Mouse (Mus musculus) embryonic facial prominence, embryonic 15.5 days (tissue): ENCODE results near the gene Fto. TPM values are rescaled to one million over a fixed set of nuclear protein-coding genes. Genes with fewer than 3 reads are reported as not detected.

Source experiments
- ATAC-seq: fragments of 200-750 bp; cut with Nextera tagmentation; 2 replicates; pipeline ENCODE4 v1.8.0; 2017; ENCODE audit warnings: low read depth, moderate TSS enrichment; ENCODE audit not compliant: insufficient number of reproducible peaks, low FRiP score, low TSS enrichment
- H3K27ac ChIP-seq: fragments of 300-500 bp; sonication (generic); replicated peaks from 2 replicates; pipeline ENCODE4 v1.5.1; 2015; ENCODE audit warnings: mild to moderate bottlenecking, inconsistent platforms
- H3K27me3 ChIP-seq: fragments of 300-500 bp; sonication (generic); 2 replicates; pipeline ENCODE4 v1.6.1; 2015; ENCODE audit warnings: inconsistent platforms
- H3K36me3 ChIP-seq: fragments of 300-500 bp; sonication (generic); 2 replicates; pipeline ENCODE4 v1.6.1; 2015; ENCODE audit warnings: mild to moderate bottlenecking, inconsistent platforms
- H3K4me1 ChIP-seq: fragments of 300-500 bp; sonication (generic); 2 replicates; pipeline ENCODE4 v1.6.1; 2015; ENCODE audit warnings: inconsistent platforms
- H3K4me2 ChIP-seq: fragments of 300-500 bp; sonication (generic); replicated peaks from 2 replicates; pipeline ENCODE4 v1.6.1; 2015; ENCODE audit warnings: mild to moderate bottlenecking, inconsistent platforms
- H3K4me3 ChIP-seq: fragments of 300-500 bp; sonication (generic); replicated peaks from 2 replicates; pipeline ENCODE4 v1.5.1; 2015; ENCODE audit warnings: mild to moderate bottlenecking, inconsistent platforms
- H3K9ac ChIP-seq: fragments of 300-500 bp; sonication (generic); 2 replicates; pipeline ENCODE4 v1.6.1; 2015; ENCODE audit warnings: inconsistent platforms
- H3K9me3 ChIP-seq: fragments of 300-500 bp; sonication (generic); replicated peaks from 2 replicates; pipeline ENCODE4 v1.6.1; 2016; ENCODE audit warnings: inconsistent platforms
- WGBS: fragments of 180-500 bp; shearing (Covaris S2); methylation state at CpG from one replicate; pipeline ENCODE4 v1.1.7; 2015; 5-methylcytosine and 5-hydroxymethylcytosine counted together
- polyA plus RNA-seq: library from polyadenylated mRNA; unstranded; fragments of >200 nt; fragmentation: Nextera tagmentation; extraction: Ambion mirVana; gene quantifications from 2 replicates; pipeline ENCODE4 v1.2.1, GENCODE M21; 2015

The Fto gene
- polyA plus RNA-seq, 1 experiment from 2014 or later: 111 TPM

DNA sequence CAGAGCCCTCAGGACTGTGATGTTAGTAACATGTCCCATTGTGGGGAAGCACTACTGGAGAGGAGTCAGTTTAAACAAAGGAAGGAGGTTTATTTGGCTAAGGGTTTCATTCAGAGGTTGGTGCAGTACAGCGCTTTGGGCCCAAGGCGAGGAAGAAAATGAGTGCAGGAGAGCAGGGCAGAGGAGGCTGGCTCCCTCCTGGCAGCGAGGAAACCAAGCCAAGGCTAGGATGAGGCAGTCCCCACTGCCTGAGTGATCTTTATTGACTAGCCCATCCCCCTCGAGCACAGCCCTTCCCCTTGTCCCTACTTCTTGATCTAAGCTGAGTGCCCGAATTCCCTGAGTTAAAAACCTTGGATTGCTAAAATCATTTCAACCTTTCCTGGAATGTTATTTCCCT, 189.5 kb downstream of the Fto start:
- 49% methylated on average over 5 of the region's 5 CpGs for WGBS
- no peaks in the 10 kb centered on the region for H3K36me3 ChIP-seq
- no peaks in the 10 kb centered on the region for H3K27me3 ChIP-seq
- no peak overlapping the region for H3K4me2 ChIP-seq
- H3K27ac ChIP-seq: no peak overlapping the region
- ATAC-seq: no peak
- H3K4me3 ChIP-seq: no peak overlapping the region
- no peak overlapping the region for H3K9ac ChIP-seq
- peaks cover 31% of the 10 kb centered on the region for H3K4me1 ChIP-seq
- H3K9me3 ChIP-seq: no peaks in the 10 kb centered on the region

DNA sequence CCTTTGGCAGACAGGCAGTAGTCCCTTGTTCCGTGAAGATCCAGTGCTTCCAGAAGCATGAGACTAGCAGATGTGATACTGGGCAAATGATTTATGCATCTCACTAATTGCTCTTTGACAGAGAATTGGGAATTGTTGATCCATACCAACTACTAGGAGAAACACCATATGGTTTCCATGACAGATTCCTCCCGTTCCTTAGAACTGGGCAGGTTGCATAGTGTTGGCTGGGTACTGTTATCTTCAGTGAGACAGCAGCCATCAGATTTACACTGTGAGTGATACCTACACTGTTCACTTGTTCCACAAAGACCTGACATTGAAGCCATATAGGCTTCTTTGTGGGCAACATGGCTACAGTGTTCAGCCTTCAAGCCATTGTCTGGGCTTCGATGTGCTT, 191.0 kb downstream of the Fto start:
- no peak for ATAC-seq
- WGBS: 83% methylated on average over 3 of the region's 3 CpGs
- Histone ChIP-seq H3K4me2 (no peak overlapping the region), H3K27ac (no peak overlapping the region), H3K4me3 (no peak overlapping the region), H3K36me3 (no peaks in the 10 kb centered on the region), H3K4me1 (peaks cover 42% of the 10 kb centered on the region), H3K27me3 (no peaks in the 10 kb centered on the region), H3K9me3 (no peaks in the 10 kb centered on the region), H3K9ac (no peak overlapping the region)

DNA sequence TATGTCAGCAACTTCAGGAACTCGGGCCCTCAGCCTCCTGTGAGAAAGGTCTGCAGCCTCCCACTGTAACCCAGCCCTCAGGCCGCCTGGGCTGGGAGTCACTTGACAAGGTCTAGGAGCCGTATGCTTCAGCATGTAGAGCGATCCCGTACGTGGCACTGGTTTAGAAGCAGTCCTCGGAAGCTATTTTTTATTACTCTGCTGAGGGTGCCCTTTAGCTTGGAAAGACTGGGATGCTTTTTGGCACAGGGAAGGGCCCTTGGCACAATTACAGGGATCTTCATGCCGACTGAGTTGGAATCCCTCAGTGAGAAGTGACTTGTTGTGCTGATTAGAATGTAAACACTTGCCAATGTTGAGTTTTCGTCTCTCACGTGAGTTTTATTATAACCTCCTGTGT, 191.6 kb downstream of the Fto start:
- peaks cover 45% of the 10 kb centered on the region for H3K4me1 ChIP-seq
- no peaks in the 10 kb centered on the region for H3K36me3 ChIP-seq
- H3K27me3 ChIP-seq: no peaks in the 10 kb centered on the region
- no peak for ATAC-seq
- no peak overlapping the region for H3K4me3 ChIP-seq
- no peaks in the 10 kb centered on the region for H3K9me3 ChIP-seq
- H3K27ac ChIP-seq: no peak overlapping the region
- 45% methylated on average over 10 of the region's 10 CpGs for WGBS
- no peak overlapping the region for H3K9ac ChIP-seq
- H3K4me2 ChIP-seq: no peak overlapping the region

DNA sequence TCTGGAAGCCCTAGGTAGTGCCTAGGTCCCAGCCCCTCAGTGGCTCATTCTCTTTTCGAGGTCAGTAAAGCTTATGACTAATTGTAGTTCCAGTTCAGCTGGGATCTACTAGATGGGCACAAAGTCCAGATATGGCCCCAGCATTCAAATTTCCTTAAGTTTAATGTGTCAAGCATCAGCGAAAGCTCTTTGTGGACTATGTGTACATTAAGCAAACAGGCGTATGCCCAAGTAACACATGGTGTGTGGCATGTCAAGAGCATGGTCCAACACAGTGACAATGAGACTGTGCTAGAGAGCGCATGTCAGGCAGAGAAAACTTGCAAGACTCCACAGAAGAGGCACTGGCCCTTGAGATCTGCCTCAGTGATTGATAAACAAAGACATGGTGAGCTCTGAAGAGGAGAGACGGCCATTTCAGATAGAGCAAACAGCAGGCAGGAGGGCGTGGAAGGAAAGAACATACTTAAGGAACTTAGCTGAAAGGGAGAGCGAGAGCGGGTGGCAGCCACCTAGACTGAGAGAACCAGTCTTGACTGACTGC, 192.2 kb downstream of the Fto start:
- 80% methylated on average over 8 of the region's 8 CpGs for WGBS
- Histone ChIP-seq H3K36me3 (no peaks in the 10 kb centered on the region), H3K4me2 (no peak overlapping the region), H3K9ac (no peak overlapping the region), H3K4me3 (no peak overlapping the region), H3K4me1 (peaks cover 51% of the 10 kb centered on the region), H3K27ac (no peak overlapping the region), H3K9me3 (no peaks in the 10 kb centered on the region), H3K27me3 (no peaks in the 10 kb centered on the region)
- ATAC-seq: no peak

DNA sequence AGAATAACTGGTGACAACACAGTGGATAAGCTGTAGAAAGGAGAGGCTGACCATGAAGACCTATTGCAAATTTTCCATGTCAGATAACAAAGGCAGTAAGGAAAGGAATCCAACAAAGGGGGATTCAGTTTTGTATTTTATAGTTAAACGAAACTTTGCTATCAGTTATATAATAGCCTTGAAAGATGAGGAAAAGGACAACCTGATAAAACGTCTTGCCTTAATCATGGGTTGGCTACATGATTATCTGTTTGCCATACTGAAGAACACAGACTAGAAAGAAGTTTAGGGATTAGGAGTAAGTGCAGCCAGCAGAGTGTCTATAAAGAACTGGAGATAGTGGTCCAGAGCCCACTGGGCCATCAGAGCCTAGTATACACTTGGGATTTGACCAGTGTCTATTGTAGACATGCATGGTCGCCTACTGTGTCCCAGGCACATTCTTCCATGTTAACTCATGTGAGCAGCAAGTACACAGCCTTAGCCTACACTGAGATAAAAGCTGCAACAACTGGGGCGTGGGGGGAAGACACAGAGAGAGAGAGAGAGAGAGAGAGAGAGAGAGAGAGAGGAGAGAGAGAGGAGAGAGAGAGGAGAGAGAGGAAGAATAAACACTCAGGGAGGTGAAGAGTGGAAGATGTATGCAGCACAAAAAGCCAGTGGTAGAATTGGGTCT, 192.8 kb downstream of the Fto start:
- Histone ChIP-seq H3K27ac (no peak overlapping the region), H3K9ac (no peak overlapping the region), H3K4me1 (peaks cover 56% of the 10 kb centered on the region), H3K27me3 (no peaks in the 10 kb centered on the region), H3K4me2 (no peak overlapping the region), H3K36me3 (no peaks in the 10 kb centered on the region), H3K4me3 (no peak overlapping the region), H3K9me3 (no peaks in the 10 kb centered on the region)
- 68% methylated on average over 4 of the region's 4 CpGs for WGBS
- no peak for ATAC-seq

DNA sequence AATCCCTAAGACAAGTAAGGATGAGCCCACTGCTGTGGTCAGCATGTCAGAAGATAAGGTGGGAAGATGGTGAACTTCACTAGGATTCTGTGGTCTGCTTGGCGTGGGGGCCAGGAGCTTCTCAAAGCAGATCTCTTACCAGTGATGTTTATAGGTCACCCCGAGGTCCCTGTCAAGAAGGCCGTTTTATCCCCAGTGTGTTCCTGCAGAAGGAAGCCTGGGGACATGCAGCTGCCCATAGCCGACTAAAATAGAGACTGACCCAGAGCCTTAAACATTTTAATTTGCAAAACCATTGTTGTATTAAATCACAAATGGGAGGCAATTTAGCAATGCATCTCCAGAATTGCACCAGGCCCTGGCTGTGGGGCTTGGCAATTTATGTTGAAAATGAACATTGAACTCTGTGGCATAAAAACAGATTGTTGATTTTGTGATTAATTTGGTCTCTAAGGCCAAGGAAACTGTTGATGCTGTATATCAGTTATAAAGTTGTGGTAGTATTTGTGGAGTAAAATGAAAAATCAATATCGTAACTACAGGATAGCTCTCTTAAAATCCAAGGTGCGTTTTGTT, 193.4 kb downstream of the Fto start:
- H3K9me3 ChIP-seq: no peaks in the 10 kb centered on the region
- no peak for ATAC-seq
- no peak overlapping the region for H3K4me2 ChIP-seq
- 69% methylated on average over 6 of the region's 6 CpGs for WGBS
- H3K27ac ChIP-seq: no peak overlapping the region
- peaks cover 56% of the 10 kb centered on the region for H3K4me1 ChIP-seq
- no peak overlapping the region for H3K4me3 ChIP-seq
- H3K36me3 ChIP-seq: no peaks in the 10 kb centered on the region
- H3K27me3 ChIP-seq: no peaks in the 10 kb centered on the region
- no peak overlapping the region for H3K9ac ChIP-seq

DNA sequence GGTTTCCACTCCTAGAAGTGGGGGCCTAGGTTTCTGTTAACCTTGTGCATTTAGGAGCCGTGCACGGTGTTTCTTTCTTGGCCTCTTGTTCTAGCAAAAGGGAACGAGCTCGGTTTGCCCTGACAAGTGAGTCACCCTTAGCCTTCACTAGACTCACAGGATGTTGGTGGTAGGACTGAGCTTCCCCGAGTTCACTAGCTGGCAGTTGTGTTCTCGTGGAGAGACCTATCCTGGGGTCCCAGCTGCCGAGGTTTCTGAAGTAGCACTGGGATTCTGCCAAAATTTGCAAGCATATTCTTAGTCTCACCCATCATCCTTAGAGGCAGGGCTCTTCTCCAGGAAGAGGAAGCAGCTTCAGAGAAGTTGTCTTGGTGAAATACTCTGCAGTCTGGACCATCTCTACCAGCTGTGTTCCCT, 194.4 kb downstream of the Fto start:
- Histone ChIP-seq H3K4me3 (no peak overlapping the region), H3K9me3 (no peaks in the 10 kb centered on the region), H3K27me3 (no peaks in the 10 kb centered on the region), H3K4me2 (no peak overlapping the region), H3K4me1 (peaks cover 50% of the 10 kb centered on the region), H3K36me3 (no peaks in the 10 kb centered on the region), H3K27ac (peak overlapping the region; percentile 44; the same call in 1 of the 2 replicates), H3K9ac (no peak overlapping the region)
- ATAC-seq: no peak
- 47% methylated on average over 7 of the region's 7 CpGs for WGBS

DNA sequence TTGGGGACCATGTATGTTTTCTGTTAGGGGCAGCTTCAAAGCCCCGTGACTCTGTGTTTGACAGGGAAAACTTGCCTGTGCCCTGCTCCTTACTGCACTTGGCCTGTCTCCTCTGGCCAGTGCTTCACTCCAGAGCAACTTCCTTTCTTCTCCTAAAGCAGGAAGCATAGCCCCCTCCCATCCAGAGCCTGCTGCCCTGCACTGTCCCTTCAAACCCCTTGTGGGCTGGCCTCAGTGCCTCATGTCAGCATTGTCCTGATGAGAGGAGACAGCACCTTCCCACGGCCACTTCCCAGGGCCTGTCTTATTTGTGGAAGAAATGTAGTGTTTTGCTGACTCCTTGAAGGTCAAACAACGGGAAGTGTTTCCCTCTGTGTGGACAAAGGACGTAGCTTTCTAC, 195.0 kb downstream of the Fto start:
- WGBS: 70% methylated on average over 4 of the region's 4 CpGs
- peaks cover 46% of the 10 kb centered on the region for H3K4me1 ChIP-seq
- H3K36me3 ChIP-seq: no peaks in the 10 kb centered on the region
- 0 out of 2 replicates have a peak overlapping the region, but pooled peaks have one; percentile 44 for H3K27ac ChIP-seq
- H3K4me3 ChIP-seq: no peak overlapping the region
- no peaks in the 10 kb centered on the region for H3K9me3 ChIP-seq
- H3K4me2 ChIP-seq: no peak overlapping the region
- no peaks in the 10 kb centered on the region for H3K27me3 ChIP-seq
- ATAC-seq: no peak
- no peak overlapping the region for H3K9ac ChIP-seq

DNA sequence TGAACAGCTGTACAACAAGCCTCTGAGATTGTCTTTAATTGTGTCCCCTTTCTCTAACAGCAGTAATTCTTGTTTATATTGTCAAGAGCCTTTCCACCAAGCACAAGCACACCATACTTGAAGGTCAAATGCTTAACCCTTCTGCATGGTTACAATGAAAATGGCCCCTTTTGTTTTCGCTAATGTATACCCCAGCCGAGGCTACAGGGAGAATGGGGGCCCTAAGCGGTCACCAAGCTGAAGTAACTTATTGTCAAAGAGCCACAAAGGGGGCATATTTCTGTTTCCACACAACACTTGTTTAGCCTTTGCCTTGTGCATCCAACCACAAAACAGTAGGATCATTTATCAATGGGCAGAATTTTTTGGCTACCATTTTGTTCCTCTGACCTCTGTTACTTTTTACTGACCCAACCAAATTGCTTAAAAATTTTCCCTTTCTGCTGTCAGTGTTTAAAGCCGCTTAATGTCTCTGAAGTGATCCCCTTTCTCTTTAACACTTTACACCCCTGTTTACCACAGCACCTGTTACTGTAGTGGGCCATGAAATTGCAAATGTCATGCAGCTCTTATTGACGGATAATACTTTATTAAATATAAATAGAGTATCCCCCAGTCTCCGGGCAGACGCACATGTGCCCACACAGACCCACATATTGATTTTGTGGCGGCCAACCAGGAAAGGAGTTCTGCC, 196.0 kb downstream of the Fto start:
- peak overlapping the region; percentile 23; the same call in 1 of the 2 replicates for H3K27ac ChIP-seq
- H3K27me3 ChIP-seq: no peaks in the 10 kb centered on the region
- H3K4me1 ChIP-seq: peaks cover 37% of the 10 kb centered on the region
- ATAC-seq: no peak
- no peak overlapping the region for H3K4me2 ChIP-seq
- H3K36me3 ChIP-seq: no peaks in the 10 kb centered on the region
- H3K4me3 ChIP-seq: no peak overlapping the region
- no peak overlapping the region for H3K9ac ChIP-seq
- no peaks in the 10 kb centered on the region for H3K9me3 ChIP-seq
- WGBS: 52% methylated on average over 8 of the region's 8 CpGs

DNA sequence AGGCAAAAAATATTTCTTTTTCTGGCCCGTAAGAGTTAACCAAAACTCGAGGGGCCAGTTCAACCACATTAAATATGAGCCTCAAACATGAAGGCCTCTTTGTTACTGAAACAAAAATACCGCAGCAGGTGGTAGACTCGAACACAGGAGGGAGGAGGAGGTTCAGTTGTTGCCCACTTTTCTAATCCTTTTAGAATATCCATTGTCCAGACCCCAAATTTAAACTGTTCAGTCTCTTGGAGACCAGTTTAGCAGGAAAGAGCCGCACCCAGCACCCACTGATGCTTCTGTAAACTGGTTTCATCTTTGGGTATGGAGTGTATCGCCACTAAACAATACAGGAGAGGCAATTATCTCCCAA, 196.6 kb downstream of the Fto start:
- Histone ChIP-seq H3K36me3 (no peaks in the 10 kb centered on the region), H3K27ac (peak overlapping the region; percentile 23; the same call in 1 of the 2 replicates), H3K9me3 (no peaks in the 10 kb centered on the region), H3K9ac (no peak overlapping the region), H3K27me3 (no peaks in the 10 kb centered on the region), H3K4me2 (no peak overlapping the region), H3K4me3 (no peak overlapping the region), H3K4me1 (peaks cover 32% of the 10 kb centered on the region)
- ATAC-seq: no peak; the same call in 1 of the 2 replicates
- 40% methylated on average over 6 of the region's 6 CpGs for WGBS

DNA sequence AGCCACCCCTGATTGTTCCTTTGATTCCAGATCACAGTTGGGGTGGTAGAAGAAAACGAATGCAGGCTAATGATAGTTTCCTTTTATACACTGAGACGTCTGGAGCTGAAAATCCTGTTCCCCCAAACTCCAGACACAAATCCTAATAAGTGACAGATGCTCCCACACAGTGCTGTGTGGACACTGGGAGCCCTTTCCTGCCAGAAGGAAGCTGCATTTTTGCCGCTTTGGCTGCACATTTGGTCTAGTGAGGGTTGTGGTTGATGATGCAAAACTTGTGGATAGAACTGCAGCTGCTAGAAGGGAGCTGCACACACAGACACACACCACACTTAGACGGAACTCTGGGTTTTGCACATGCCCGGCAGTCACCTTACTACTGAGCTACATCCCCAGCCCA, 197.4 kb downstream of the Fto start:
- WGBS: 27% methylated on average over 5 of the region's 5 CpGs
- H3K9ac ChIP-seq: no peak overlapping the region
- no peak overlapping the region for H3K4me2 ChIP-seq
- H3K9me3 ChIP-seq: no peaks in the 10 kb centered on the region
- H3K36me3 ChIP-seq: no peaks in the 10 kb centered on the region
- no peaks in the 10 kb centered on the region for H3K27me3 ChIP-seq
- H3K4me1 ChIP-seq: peaks cover 31% of the 10 kb centered on the region
- no peak overlapping the region for H3K4me3 ChIP-seq
- no peak for ATAC-seq
- peak overlapping the region; percentile 2 for H3K27ac ChIP-seq
